In genomic region chr9:124037707-124038106, GRCm38 (mm10) we compare ENCODE assay signal across 9 mouse cellular contexts. TPM values are rescaled to one million over a fixed set of nuclear protein-coding genes. Genes with fewer than 3 reads are reported as not detected.
DNase-seq lines count a peak whose midpoint lies in the region; ATAC-seq and TF ChIP-seq lines count a peak whose summit lies in the region.
"Had no signal": no experiment of that assay in that cellular context is flagged by ENCODE, and none has a peak within 500 bp of the region (broad histone marks: within the 10 kb centered on the region; RNA-seq: fewer than 3 reads in every experiment).

No protein-coding gene starts in this region.

- no peak overlapping the region for H3K4me3 ChIP-seq in limb, embryonic 14.5 days (replicated peaks; ENCODE audit: low read length)
- no peak overlapping the region for H3K4me3 ChIP-seq in limb, embryonic 10.5 days
- H3K4me3 ChIP-seq in kidney, postnatal 0 days (replicated peaks; ENCODE audit: low read depth, low read length), result no peak overlapping the region
- H3K4me3 ChIP-seq in liver, embryonic 16.5 days (ENCODE audit: low read depth, low read length), result no peak overlapping the region
- H3K4me3 ChIP-seq: left cerebral cortex, adult 2 months had no signal

- no peaks in the 10 kb centered on the region for H3K36me3 ChIP-seq in limb, embryonic 14.5 days (ENCODE audit: control insufficient read depth, insufficient read depth, low read length)
- H3K36me3 ChIP-seq in limb, embryonic 10.5 days, result no peaks in the 10 kb centered on the region
- H3K36me3 ChIP-seq in kidney, postnatal 0 days (ENCODE audit: insufficient read depth, low read length), result no peaks in the 10 kb centered on the region
- H3K36me3 ChIP-seq in liver, embryonic 16.5 days (ENCODE audit: control insufficient read depth, insufficient read depth), result no peaks in the 10 kb centered on the region

- no peaks in the 10 kb centered on the region for H3K9me3 ChIP-seq in limb, embryonic 14.5 days (ENCODE audit: control insufficient read depth, low read length)
- no peaks in the 10 kb centered on the region for H3K9me3 ChIP-seq in limb, embryonic 10.5 days (replicated peaks)
- no peaks in the 10 kb centered on the region for H3K9me3 ChIP-seq in kidney, postnatal 0 days (replicated peaks; ENCODE audit: low read length)
- H3K9me3 ChIP-seq in liver, embryonic 16.5 days (replicated peaks; ENCODE audit: control insufficient read depth, low read length), result no peaks in the 10 kb centered on the region

- no peak for TF ChIP-seq CTCF in kidney, postnatal 0 days (IDR thresholded peaks at IDR 0.05; ENCODE audit: low read depth)

- peak; percentile 53 for DNase-seq in limb, embryonic 14.5 days (ENCODE audit: low spot score)
- DNase-seq in limb, embryonic 10.5 days (ENCODE audit: low spot score), result no peak
- peak; percentile 65 for DNase-seq in adrenal gland, adult 2 months
- DNase-seq in heart, adult 18-20 months, result peak; percentile 67 to 85
- DNase-seq in kidney, postnatal 0 days (ENCODE audit: low spot score), result peak; percentile 92
- DNase-seq in retina, embryonic 14.5 days (ENCODE audit: low spot score), result peak; percentile 27
- peak; percentile 40 for DNase-seq in yolk sac, embryonic 10.5 days (ENCODE audit: low spot score)

- no peak overlapping the region for H3K9ac ChIP-seq in limb, embryonic 14.5 days (ENCODE audit: low read depth, low read length, severe bottlenecking)
- no peak overlapping the region for H3K9ac ChIP-seq in kidney, postnatal 0 days (ENCODE audit: low read depth, low read length)
- H3K9ac ChIP-seq in liver, embryonic 16.5 days (ENCODE audit: low read depth, low read length), result no peak overlapping the region

- no peak for TF ChIP-seq POLR2A in limb, embryonic 14.5 days (IDR thresholded peaks at IDR 0.05; ENCODE audit: borderline replicate concordance, extremely low read depth, insufficient read depth, insufficient read length)

- 25% methylated on average over 4 of the region's 4 CpGs for WGBS in limb, embryonic 14.5 days
- 43% methylated on average over 4 of the region's 4 CpGs for WGBS in limb, embryonic 10.5 days
- WGBS in kidney, postnatal 0 days, result 10% methylated on average over 4 of the region's 4 CpGs
- WGBS in liver, embryonic 16.5 days (ENCODE audit: insufficient replicate concordance), result 3% methylated on average over 4 of the region's 4 CpGs

- no peak overlapping the region for H3K27ac ChIP-seq in limb, embryonic 14.5 days (replicated peaks; ENCODE audit: low read depth, low read length)
- no peak overlapping the region for H3K27ac ChIP-seq in limb, embryonic 10.5 days
- no peak overlapping the region for H3K27ac ChIP-seq in kidney, postnatal 0 days
- H3K27ac ChIP-seq in liver, embryonic 16.5 days (ENCODE audit: low read length), result peak overlapping the region; percentile 56
- H3K27ac ChIP-seq: left cerebral cortex, adult 2 months had no signal

- ATAC-seq in limb, embryonic 14.5 days (ENCODE audit: low FRiP score, low read depth), result no peak
- ATAC-seq in kidney, postnatal 0 days (replicated peaks; ENCODE audit: low FRiP score, low read depth), result peak; percentile 88
- ATAC-seq in liver, embryonic 16.5 days (ENCODE audit: low read depth), result peak; percentile 82

- H3K27me3 ChIP-seq in limb, embryonic 14.5 days (ENCODE audit: control insufficient read depth, insufficient read depth, low read length), result no peaks in the 10 kb centered on the region
- no peaks in the 10 kb centered on the region for H3K27me3 ChIP-seq in limb, embryonic 10.5 days (ENCODE audit: low read depth, poor library complexity, severe bottlenecking)
- H3K27me3 ChIP-seq in kidney, postnatal 0 days (ENCODE audit: insufficient read depth, low read length), result no peaks in the 10 kb centered on the region
- H3K27me3 ChIP-seq in liver, embryonic 16.5 days (ENCODE audit: control insufficient read depth, insufficient read depth, low read depth, low read length), result no peaks in the 10 kb centered on the region

- no peaks in the 10 kb centered on the region for H3K4me1 ChIP-seq in limb, embryonic 14.5 days (ENCODE audit: control insufficient read depth, insufficient read depth, low read length)
- H3K4me1 ChIP-seq in limb, embryonic 10.5 days, result no peaks in the 10 kb centered on the region
- H3K4me1 ChIP-seq in kidney, postnatal 0 days (replicated peaks; ENCODE audit: insufficient read depth, low read length), result no peaks in the 10 kb centered on the region
- H3K4me1 ChIP-seq in liver, embryonic 16.5 days (ENCODE audit: control insufficient read depth, low read depth, low read length), result peaks cover 14% of the 10 kb centered on the region

- no peak overlapping the region for H3K4me2 ChIP-seq in limb, embryonic 14.5 days (replicated peaks; ENCODE audit: low read depth, low read length, severe bottlenecking)
- no peak overlapping the region for H3K4me2 ChIP-seq in kidney, postnatal 0 days (ENCODE audit: low read length)
- H3K4me2 ChIP-seq in liver, embryonic 16.5 days (ENCODE audit: low read depth, low read length), result no peak overlapping the region; the same call in 1 of the 2 replicates

RNA-seq across cellular contexts. Expression of gene Ccr3, which starts 15.9 kb away (rescaled TPM):
- 0.03 and 0.04 TPM in 2 replicates for polyA plus RNA-seq in limb, embryonic 14.5 days (2012; rRNA removed)
- 0.17 TPM in 1 of 2 replicates, not detected in the other for polyA plus RNA-seq in limb, embryonic 14.5 days (2014; fragmentation: Nextera tagmentation; extraction: Ambion mirVana)
- polyA plus RNA-seq in limb, embryonic 10.5 days (2016; fragmentation: Nextera tagmentation; extraction: Ambion mirVana), result not detected in 2 replicates
- not detected for total RNA-seq in adrenal gland, adult 2 months (2021)
- polyA plus RNA-seq in adrenal gland, adult 2 months (2012; rRNA removed), result not detected in 2 replicates
- total RNA-seq in heart, adult 18-20 months (2021), result not detected
- polyA plus RNA-seq in kidney, postnatal 0 days (2015; fragmentation: Nextera tagmentation; extraction: Ambion mirVana), result not detected in 2 replicates
- 0.14 and 0.18 TPM in 2 replicates for polyA plus RNA-seq in liver, embryonic 16.5 days (2015; fragmentation: Nextera tagmentation; extraction: Ambion mirVana)
- total RNA-seq: left cerebral cortex, adult 2 months had no signal

RNA-seq across cellular contexts. Expression of gene Ccr1l1, which starts 59.5 kb away (rescaled TPM):
- 0.10 TPM in 1 of 2 replicates, not detected in the other for polyA plus RNA-seq in limb, embryonic 14.5 days (2012; rRNA removed)
- not detected in 2 replicates for polyA plus RNA-seq in limb, embryonic 14.5 days (2014; fragmentation: Nextera tagmentation; extraction: Ambion mirVana)
- polyA plus RNA-seq in limb, embryonic 10.5 days (2016; fragmentation: Nextera tagmentation; extraction: Ambion mirVana), result not detected in 2 replicates
- not detected for total RNA-seq in adrenal gland, adult 2 months (2021)
- polyA plus RNA-seq in adrenal gland, adult 2 months (2012; rRNA removed), result not detected in 2 replicates
- total RNA-seq in heart, adult 18-20 months (2021), result not detected
- polyA plus RNA-seq in kidney, postnatal 0 days (2015; fragmentation: Nextera tagmentation; extraction: Ambion mirVana), result not detected in 2 replicates
- 0.07 TPM in 1 of 2 replicates, not detected in the other for polyA plus RNA-seq in liver, embryonic 16.5 days (2015; fragmentation: Nextera tagmentation; extraction: Ambion mirVana)
- total RNA-seq: left cerebral cortex, adult 2 months had no signal
